Comparison of ENCODE assay signal across 32 mouse cellular contexts in the genomic region with DNA sequence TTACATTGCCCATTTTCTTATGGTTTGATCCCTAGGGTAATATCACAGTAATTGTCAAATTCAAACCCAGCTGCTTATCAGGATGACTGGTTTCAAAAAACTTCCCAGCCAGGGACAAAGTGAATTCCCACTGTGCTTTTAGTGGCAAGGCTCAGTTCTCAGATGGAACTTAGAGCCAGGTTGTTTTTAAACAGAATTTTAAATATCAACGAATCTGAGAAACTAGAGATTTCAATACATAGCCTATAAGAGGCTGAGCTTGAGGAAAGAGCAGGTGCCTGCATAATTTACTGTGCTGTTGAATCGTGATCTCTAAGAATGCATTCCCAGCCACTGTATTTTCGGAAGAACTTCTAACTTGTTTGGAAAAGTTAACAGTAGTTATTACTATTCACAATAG.
"Had no signal": no experiment of that assay in that cellular context is flagged by ENCODE, and none has a peak within 500 bp of the region (broad histone marks: within the 10 kb centered on the region; RNA-seq: fewer than 3 reads in every experiment).

No protein-coding gene starts in this region.

- ATAC-seq: liver, embryonic 12.5 days; liver, postnatal 0 days; lung, postnatal 0 days; midbrain, embryonic 13.5 days; midbrain, embryonic 15.5 days; midbrain, embryonic 16.5 days had no signal

- H3K4me1 ChIP-seq: limb, embryonic 10.5 days; limb, embryonic 12.5 days; limb, embryonic 13.5 days; limb, embryonic 15.5 days; liver, embryonic 12.5 days; liver, embryonic 13.5 days; liver, embryonic 15.5 days; lung, embryonic 15.5 days; megakaryocyte, embryonic 14.5 days; midbrain, embryonic 12.5 days; midbrain, embryonic 13.5 days; midbrain, embryonic 15.5 days; neural tube, embryonic 12.5 days; neural tube, embryonic 13.5 days had no signal

- H3K27ac ChIP-seq: limb, embryonic 10.5 days; limb, embryonic 12.5 days; limb, embryonic 13.5 days; limb, embryonic 15.5 days; liver, embryonic 12.5 days; liver, embryonic 13.5 days; liver, embryonic 14.5 days; liver, embryonic 15.5 days; lung, embryonic 15.5 days; macrophage; midbrain, embryonic 10.5 days; midbrain, embryonic 12.5 days; midbrain, embryonic 13.5 days; midbrain, embryonic 15.5 days; neural tube, embryonic 12.5 days; neural tube, embryonic 13.5 days had no signal

- H3K36me3 ChIP-seq: limb, embryonic 10.5 days; limb, embryonic 12.5 days; limb, embryonic 13.5 days; limb, embryonic 15.5 days; liver, embryonic 12.5 days; liver, embryonic 13.5 days; liver, embryonic 15.5 days; lung, embryonic 15.5 days; midbrain, embryonic 10.5 days; midbrain, embryonic 12.5 days; midbrain, embryonic 13.5 days; midbrain, embryonic 15.5 days; neural tube, embryonic 12.5 days; neural tube, embryonic 13.5 days had no signal

- H3K27me3 ChIP-seq: limb, embryonic 12.5 days; limb, embryonic 13.5 days; limb, embryonic 15.5 days; liver, embryonic 12.5 days; liver, embryonic 13.5 days; liver, embryonic 15.5 days; lung, embryonic 15.5 days; megakaryocyte, embryonic 14.5 days; midbrain, embryonic 12.5 days; midbrain, embryonic 13.5 days; midbrain, embryonic 15.5 days; neural tube, embryonic 12.5 days; neural tube, embryonic 13.5 days had no signal

- DNase-seq: left cerebral cortex, postnatal 4 days; liver; liver, embryonic 13.5 days; liver, postnatal 0 days; lung, adult 18-20 months; lung, adult 2 months; lung, embryonic 14.5 days; lung, postnatal 10 days; lung, postnatal 14 days; lung, postnatal 36 days; lung, postnatal 4 days; midbrain, embryonic 14.5 days had no signal

- H3K9ac ChIP-seq: limb, embryonic 12.5 days; limb, embryonic 13.5 days; limb, embryonic 15.5 days; liver, embryonic 12.5 days; liver, embryonic 13.5 days; liver, embryonic 14.5 days; liver, embryonic 15.5 days; liver, postnatal 0 days; lung, embryonic 14.5 days; lung, embryonic 15.5 days; midbrain, embryonic 12.5 days; midbrain, embryonic 13.5 days; midbrain, embryonic 15.5 days; neural tube, embryonic 12.5 days; neural tube, embryonic 13.5 days had no signal

- H3K4me2 ChIP-seq: limb, embryonic 12.5 days; limb, embryonic 13.5 days; limb, embryonic 15.5 days; liver, embryonic 11.5 days; liver, embryonic 12.5 days; liver, embryonic 13.5 days; liver, embryonic 15.5 days; lung, embryonic 14.5 days; lung, embryonic 15.5 days; midbrain, embryonic 12.5 days; midbrain, embryonic 13.5 days; midbrain, embryonic 15.5 days; neural tube, embryonic 12.5 days; neural tube, embryonic 13.5 days had no signal

- H3K4me3 ChIP-seq: limb, embryonic 10.5 days; limb, embryonic 12.5 days; limb, embryonic 13.5 days; limb, embryonic 15.5 days; liver, embryonic 12.5 days; liver, embryonic 13.5 days; liver, embryonic 15.5 days; lung, embryonic 15.5 days; megakaryocyte, embryonic 14.5 days; midbrain, embryonic 10.5 days; midbrain, embryonic 12.5 days; midbrain, embryonic 13.5 days; midbrain, embryonic 15.5 days; myocyte; neural tube, embryonic 12.5 days; neural tube, embryonic 13.5 days had no signal

- H3K9me3 ChIP-seq: limb, embryonic 10.5 days; limb, embryonic 12.5 days; limb, embryonic 13.5 days; limb, embryonic 15.5 days; liver, embryonic 12.5 days; liver, embryonic 13.5 days; liver, embryonic 15.5 days; lung, embryonic 15.5 days; megakaryocyte, embryonic 14.5 days; midbrain, embryonic 10.5 days; midbrain, embryonic 12.5 days; midbrain, embryonic 13.5 days; midbrain, embryonic 15.5 days; neural tube, embryonic 12.5 days; neural tube, embryonic 13.5 days had no signal
